Mouse (Mus musculus): ENCODE measurements around the gene Creld2.

Gene Creld2

DNA sequence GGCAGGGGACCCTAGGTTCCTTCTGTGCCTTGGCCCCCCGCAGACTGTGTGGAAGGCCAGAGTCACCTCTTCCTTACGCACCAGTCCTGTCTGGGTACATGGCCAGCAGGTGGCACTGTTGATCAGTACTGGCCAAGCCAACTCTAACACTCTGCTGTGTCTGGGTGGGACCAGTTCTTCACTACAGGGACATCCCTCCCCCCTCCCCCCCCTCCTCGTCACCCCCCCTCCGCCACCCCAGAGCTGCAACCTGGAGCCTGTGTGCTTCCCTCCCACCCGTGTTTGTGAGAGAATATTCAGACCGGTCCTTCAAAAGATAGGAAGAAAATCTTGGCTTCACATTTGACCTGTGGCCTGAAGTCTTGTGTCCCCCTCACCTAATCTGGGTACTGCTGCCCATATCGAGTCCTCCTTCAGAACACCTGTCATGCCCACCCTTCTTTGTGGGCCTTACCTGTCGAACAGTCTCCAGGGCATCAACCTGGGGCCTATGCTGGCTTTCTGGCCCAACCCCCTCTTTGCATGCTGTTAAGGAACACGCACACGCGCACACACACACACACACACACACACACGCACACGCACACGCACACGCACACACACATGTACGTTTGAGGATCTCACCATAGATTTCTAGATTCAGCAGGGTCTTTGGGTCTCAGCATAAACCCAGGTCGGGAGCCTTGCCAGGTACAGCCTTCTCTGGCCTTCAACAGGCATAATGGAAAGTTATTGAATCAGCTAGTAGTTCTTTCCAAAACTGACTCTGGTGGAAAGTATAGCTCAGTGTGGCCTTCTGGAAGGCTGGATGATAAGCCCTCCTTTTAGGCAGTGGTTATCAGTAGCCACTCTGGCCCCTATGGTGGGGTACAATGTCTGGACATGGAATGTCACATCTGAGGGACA lies 9.6 kb downstream of the Creld2 start:
- DNase-seq (ENCODE audit: low read depth, low spot score), result peak; percentile 76

DNA sequence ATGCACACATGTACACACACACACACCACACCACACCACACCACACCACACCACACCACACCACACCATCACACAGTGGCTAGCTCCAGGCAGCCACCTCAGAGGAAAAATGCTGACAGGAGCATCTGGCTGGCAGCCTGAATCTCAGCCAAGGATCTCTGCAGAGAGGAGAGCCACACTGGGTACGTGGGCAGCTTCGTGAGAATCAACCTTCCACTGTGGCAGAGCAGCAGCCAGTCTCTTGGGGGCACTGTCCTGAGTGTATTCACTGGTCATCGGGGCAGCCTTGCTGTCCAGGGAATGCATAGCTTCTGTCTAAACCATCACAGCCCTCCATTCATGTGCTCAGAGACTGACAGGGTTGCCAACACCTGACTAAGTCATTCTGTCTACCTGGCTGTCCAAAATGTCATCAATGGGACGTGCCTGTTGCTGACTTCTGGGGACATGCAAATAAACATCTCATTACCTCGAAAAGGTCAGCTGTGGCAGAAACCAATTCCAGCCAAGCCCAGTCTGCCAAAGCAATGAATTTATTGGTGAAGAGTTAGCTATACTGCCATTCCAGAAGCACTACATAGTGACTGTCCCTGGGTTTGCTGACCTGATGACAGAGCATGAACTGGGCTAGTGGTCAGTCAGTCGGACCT lies 10.5 kb downstream of the Creld2 start:
- no peak for DNase-seq (ENCODE audit: low read depth, low spot score)

DNA sequence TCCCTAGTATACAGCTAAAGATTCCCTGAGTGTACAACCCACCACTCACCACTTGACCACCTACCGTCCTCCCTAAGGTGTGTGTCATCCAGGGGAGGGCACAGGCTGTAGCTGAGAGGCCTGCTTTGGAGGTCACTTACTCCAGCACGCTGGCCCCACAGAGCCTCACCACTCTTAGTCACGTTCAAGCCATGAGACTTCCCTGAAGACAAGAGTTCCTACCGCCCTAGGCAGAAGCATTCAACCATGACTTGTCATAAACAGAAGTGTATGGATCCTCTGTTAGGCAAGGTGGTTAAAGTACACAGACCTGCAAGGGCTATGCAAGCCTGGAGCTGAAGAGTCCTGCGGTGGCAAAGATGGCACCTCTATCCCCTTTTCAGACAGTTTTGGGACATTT lies 11.2 kb downstream of the Creld2 start:
- DNase-seq (ENCODE audit: low read depth, low spot score), result no peak

DNA sequence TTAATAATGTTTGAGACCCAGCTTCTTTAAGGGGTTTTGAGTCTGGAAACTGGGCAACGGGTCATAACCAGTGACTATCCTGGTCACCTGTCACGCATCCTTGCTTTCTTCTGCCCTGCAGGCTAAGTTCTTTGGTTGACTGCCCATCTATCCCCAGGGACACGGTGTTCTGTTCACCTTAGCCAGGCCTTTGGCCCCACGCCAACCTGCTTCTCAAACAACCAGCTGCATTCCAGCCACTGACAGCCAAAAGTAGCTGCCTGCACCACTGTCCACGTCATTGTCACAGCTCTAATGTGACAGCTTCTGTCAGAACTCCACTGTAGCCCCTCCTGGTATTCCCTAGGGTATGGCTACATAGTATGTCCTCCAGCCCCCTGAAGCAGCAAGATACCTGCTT lies 12.0 kb downstream of the Creld2 start:
- DNase-seq (ENCODE audit: low read depth, low spot score), result no peak

DNA sequence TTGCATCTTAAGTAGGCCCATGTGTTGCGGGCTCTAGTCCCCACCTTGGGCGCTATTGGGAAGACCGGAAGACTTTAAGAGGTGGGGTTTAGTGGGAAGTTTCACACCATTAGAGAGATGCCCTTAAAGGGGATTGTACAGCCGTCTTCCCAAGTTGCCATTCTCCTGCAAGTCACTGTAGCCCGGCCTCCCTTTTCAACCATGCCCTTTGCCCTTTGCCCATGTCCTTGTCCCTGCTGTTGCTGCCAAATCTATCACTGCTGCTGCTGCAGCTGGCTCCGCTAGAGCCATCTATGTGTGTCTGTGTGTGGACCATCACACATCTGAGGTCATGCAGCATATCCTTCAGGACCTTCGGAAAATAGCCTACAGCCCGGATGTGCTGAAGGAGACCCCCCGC lies 13.1 kb downstream of the Creld2 start:
- no peak for DNase-seq (ENCODE audit: low read depth, low spot score)

GRCm38 (mm10) chr15:88836031-88836430 lies 16.6 kb downstream of the Creld2 start:
- no peak for DNase-seq (ENCODE audit: low read depth, low spot score)

DNA sequence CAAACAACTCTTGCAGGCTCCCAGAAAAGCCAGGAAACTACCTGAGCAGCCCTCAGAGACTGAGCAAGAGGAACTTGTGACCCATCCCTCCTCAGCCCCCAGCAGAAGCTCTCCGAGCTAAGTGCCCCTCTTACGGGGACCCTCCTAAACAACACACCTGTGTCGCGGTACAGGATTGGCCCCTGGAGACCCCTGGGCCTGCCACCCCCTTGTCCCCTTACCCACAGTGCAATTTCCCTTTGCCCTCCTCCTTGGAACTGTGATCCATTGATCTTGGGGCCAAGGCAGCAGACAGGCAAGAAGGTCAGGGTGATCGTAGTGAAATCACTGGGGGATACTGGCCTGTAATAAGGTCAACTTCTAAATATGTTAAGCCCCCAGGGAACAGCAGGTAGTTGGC lies 17.1 kb downstream of the Creld2 start:
- DNase-seq (ENCODE audit: low read depth, low spot score), result no peak

DNA sequence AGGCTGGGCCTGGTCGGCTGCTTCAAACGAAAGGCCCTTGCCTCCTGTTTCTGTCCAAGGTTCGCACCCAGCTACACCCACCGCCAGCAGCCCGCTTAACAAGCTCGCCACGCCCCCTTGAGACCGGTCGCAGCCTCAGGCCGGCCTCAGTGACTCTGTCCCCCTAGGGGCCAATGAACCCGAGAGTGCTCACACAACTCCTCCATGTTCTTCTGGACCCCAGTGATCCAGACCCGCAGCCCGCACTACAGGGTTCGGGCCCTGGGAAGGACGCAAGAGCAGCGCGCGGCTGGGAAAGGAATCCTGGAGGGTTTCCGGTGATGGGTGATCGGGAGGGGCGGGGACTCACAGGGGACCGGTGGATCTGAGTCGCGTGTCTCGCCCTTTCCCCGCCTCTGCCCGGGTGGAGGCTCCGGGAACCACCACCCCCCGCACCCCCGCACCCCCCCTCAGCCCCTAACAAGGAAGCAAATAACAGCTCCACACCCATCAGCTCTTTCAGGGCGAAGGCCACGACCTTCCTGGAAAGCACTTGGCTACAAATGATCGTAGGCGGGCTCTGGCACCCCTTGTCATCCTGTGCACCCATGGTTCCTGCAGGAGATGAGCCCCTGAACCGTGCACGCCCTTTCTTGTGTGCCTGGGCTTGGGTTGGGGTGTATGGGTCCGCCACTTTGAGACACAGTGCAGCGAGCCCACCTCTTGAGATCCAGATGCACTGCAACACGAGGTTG lies 17.9 kb downstream of the Creld2 start:
- no peak for DNase-seq (ENCODE audit: low read depth, low spot score)

- no peak for DNase-seq (ENCODE audit: low read depth, low spot score)
Observed at GRCm38 (mm10) chr15:88837977-88838376, 18.5 kb downstream of the Creld2 start.

- no peak for DNase-seq (ENCODE audit: low read depth, low spot score)
Observed at GRCm38 (mm10) chr15:88839271-88839670, 19.8 kb downstream of the Creld2 start.

GRCm38 (mm10) chr15:88840126-88840525 lies 20.7 kb downstream of the Creld2 start:
- no peak for DNase-seq (ENCODE audit: low read depth, low spot score)

DNA sequence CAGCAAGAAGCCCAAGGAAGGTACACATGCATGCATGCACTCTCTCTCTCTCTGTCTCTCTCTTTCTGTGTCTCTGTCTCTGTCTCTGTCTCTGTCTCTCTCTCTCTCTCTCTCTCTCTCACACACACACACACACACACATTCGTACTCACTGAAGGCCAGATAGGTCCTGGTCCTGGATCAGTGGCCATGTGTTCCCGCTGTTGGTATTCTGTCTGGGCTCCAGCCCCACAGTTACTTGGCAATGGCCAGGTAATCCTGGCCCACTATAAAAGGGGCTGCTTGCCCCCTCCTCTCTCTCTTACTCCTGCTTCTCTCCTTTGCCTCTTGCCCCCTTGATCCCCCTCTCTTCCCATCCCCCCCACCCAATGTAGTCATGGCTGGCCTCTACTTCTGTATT lies 21.7 kb downstream of the Creld2 start:
- DNase-seq (ENCODE audit: low read depth, low spot score), result no peak

DNA sequence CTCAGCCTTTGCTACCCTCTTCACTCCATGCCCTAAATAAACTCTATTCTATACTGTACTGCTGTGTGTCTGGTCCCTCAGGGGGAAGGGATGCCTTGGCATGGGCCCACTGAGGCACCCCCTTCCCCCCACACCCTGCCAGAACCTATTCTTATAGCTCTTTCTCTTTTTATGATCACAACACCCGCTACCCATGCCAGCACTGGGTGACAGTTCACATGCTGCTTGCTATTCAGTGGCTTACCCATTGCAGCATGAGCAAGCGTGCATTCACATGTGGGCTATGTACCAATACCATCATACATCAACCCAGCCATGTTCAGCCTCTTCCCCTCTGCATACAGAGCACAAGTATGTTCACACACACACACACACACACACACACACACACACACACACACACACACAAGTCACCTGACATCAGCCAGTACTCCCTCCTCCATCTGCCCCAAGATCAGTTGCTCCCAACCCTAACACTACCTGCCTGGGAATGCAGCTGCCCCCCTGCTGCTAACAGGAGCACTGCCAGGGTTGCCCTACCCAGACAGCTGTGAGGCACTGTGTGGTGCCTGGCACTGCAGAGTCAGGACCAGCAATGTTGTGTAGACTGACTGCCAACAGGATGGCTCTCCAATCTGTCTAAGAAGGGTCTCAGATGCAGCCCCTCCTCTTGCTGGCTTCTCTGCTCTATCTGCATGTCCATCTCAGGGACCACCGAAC lies 22.3 kb downstream of the Creld2 start:
- DNase-seq (ENCODE audit: low read depth, low spot score), result no peak

DNA sequence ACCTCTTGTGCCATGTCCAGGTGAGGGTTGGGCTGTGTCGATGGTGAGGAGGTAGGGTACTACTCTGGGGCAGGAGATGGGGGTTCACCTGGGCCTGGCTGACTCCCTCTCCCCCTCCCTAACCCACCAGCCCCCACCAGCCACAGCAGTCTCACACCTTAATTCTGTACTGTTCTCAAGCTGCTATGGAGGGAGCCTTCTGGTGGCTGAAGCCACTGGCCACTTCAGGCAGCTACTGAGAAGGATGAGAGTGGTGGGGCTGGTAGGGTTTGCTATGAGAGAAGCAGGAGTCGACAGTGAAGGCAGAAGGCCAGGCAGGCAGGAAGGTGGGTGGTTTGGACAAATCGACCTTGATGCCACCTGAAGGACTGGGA lies 22.8 kb downstream of the Creld2 start:
- no peak for DNase-seq (ENCODE audit: low read depth, low spot score)

DNA sequence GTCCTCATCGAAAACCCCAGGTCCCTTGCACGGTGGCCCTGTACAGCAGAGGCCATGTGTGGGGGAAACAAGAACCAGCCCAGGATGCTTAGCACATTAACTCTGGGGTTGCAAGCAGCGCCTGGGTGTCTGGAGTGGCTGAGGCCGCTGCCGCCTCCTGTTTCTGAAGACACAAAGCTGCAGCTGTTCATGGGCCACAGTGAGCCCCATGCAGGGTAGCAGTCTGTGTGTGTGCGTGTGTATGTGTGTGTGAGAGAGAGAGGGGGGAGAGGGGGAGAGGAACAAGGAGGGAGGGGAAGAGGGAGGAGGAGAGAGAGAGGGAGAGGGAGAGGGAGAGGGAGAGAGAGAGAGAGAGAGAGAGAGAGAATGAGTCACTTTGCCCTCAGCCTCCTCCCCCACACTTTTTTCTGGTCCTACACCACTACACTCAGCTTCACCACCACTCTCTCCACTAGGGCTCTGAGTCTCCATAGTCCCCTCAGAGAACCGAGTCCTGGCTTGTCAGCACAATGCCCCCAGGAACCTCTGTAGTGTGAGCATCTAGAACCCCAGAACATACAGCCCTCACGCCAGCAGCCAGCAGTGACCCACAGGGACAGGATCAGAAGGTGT lies 24.1 kb downstream of the Creld2 start:
- DNase-seq (ENCODE audit: low read depth, low spot score), result no peak

- no peak for DNase-seq (ENCODE audit: low read depth, low spot score)
Observed at GRCm38 (mm10) chr15:88844966-88845365, 25.5 kb downstream of the Creld2 start.

GRCm38 (mm10) chr15:88848661-88849060 lies 29.2 kb downstream of the Creld2 start:
- DNase-seq (ENCODE audit: low read depth, low spot score), result no peak

- no peak for DNase-seq (ENCODE audit: low read depth, low spot score)
Observed at GRCm38 (mm10) chr15:88849621-88850020, 30.2 kb downstream of the Creld2 start.

GRCm38 (mm10) chr15:88850146-88850826 lies 30.8 kb downstream of the Creld2 start:
- DNase-seq (ENCODE audit: low read depth, low spot score), result no peak

- no peak for DNase-seq (ENCODE audit: low read depth, low spot score)
Observed at GRCm38 (mm10) chr15:88851076-88851475, 31.6 kb downstream of the Creld2 start.

Measured in embryo, embryonic 11.5 days (tissue).